ENCODE assay signal across 24 mouse cellular contexts in the genomic region with DNA sequence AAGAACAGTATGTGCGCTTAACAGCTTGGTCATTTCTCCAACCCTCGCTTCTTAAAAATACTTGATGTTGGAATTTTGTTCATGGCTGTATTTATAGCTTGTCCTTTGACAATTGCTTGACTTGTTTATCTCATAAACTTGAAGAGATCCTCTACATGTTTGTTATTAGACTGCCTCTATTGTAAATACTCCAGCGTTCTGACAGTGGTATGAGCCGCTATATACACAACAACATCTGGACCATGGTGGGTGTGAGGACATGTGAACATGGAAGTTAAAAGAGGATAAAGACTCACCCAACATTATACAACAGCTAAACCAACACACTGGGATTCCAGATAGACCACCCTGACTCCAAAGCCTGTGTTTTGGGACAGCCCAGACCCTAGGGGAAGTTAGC. TPM values are rescaled to one million over a fixed set of nuclear protein-coding genes. Genes with fewer than 3 reads are reported as not detected.
DNase-seq lines count a peak whose midpoint lies in the region; ATAC-seq and TF ChIP-seq lines count a peak whose summit lies in the region.
"Had no signal": no experiment of that assay in that cellular context is flagged by ENCODE, and none has a peak within 500 bp of the region (broad histone marks: within the 10 kb centered on the region; RNA-seq: fewer than 3 reads in every experiment).

No protein-coding gene starts in this region.

- H3K9me3 ChIP-seq in lung, embryonic 14.5 days (ENCODE audit: low read depth, low read length), result no peaks in the 10 kb centered on the region
- H3K9me3 ChIP-seq in lung, postnatal 0 days (ENCODE audit: low read length), result no peaks in the 10 kb centered on the region
- no peaks in the 10 kb centered on the region for H3K9me3 ChIP-seq in intestine, embryonic 15.5 days
- no peaks in the 10 kb centered on the region for H3K9me3 ChIP-seq in intestine, postnatal 0 days (ENCODE audit: control insufficient read depth)
- H3K9me3 ChIP-seq: forebrain, embryonic 10.5 days; forebrain, embryonic 13.5 days; G1E; heart, embryonic 10.5 days; heart, embryonic 13.5 days; hindbrain, embryonic 12.5 days had no signal

- no peak for TF ChIP-seq CTCF in lung, embryonic 14.5 days (IDR thresholded peaks at IDR 0.05; ENCODE audit: low read depth)
- TF ChIP-seq CTCF in lung, postnatal 0 days (IDR thresholded peaks at IDR 0.05), result no peak
- TF ChIP-seq CTCF in intestine, postnatal 0 days (IDR thresholded peaks at IDR 0.05; ENCODE audit: low read depth), result no peak
- TF ChIP-seq CTCF in thymus, adult 2 months (IDR thresholded peaks at IDR 0.05; ENCODE audit: borderline replicate concordance, control insufficient read depth, extremely low read depth, insufficient read depth, low read length, poor library complexity), result no peak

- H3K4me1 ChIP-seq in lung, embryonic 14.5 days (ENCODE audit: insufficient read depth), result no peaks in the 10 kb centered on the region
- H3K4me1 ChIP-seq in lung, postnatal 0 days (ENCODE audit: insufficient read depth, low read depth, low read length), result no peaks in the 10 kb centered on the region
- H3K4me1 ChIP-seq in intestine, embryonic 15.5 days (replicated peaks), result no peaks in the 10 kb centered on the region
- no peaks in the 10 kb centered on the region for H3K4me1 ChIP-seq in intestine, postnatal 0 days (replicated peaks; ENCODE audit: control insufficient read depth, insufficient read depth, low read length)
- no peaks in the 10 kb centered on the region for H3K4me1 ChIP-seq in thymus, adult 2 months (replicated peaks; ENCODE audit: control insufficient read depth, insufficient read depth, low read length)
- H3K4me1 ChIP-seq: forebrain, embryonic 10.5 days; forebrain, embryonic 13.5 days; hindbrain, embryonic 12.5 days had no signal

- H3K9ac ChIP-seq in lung, embryonic 14.5 days, result no peak overlapping the region
- H3K9ac ChIP-seq in lung, postnatal 0 days (replicated peaks; ENCODE audit: low read depth), result no peak overlapping the region
- no peak overlapping the region for H3K9ac ChIP-seq in intestine, embryonic 15.5 days
- H3K9ac ChIP-seq in intestine, postnatal 0 days (ENCODE audit: low read depth, low read length), result no peak overlapping the region
- H3K9ac ChIP-seq: forebrain, embryonic 13.5 days; heart, embryonic 13.5 days; hindbrain, embryonic 12.5 days had no signal

- peak; percentile 87 for ATAC-seq in lung, embryonic 14.5 days (ENCODE audit: insufficient read depth)
- peak; percentile 89 for ATAC-seq in lung, postnatal 0 days
- peak; percentile 45; the same call in 1 of the 2 replicates for ATAC-seq in intestine, embryonic 15.5 days
- ATAC-seq in intestine, postnatal 0 days, result no peak
- ATAC-seq: forebrain, embryonic 13.5 days; forebrain, embryonic 16.5 days; Patski had no signal

- H3K27ac ChIP-seq in lung, embryonic 14.5 days (ENCODE audit: low read depth), result peak overlapping the region; percentile 4; the same call in 1 of the 2 replicates
- H3K27ac ChIP-seq in lung, postnatal 0 days (ENCODE audit: low read length), result peak overlapping the region; percentile 61
- H3K27ac ChIP-seq in intestine, embryonic 15.5 days, result no peak overlapping the region
- 0 out of 2 replicates have a peak overlapping the region, but pooled peaks have one; percentile 28 for H3K27ac ChIP-seq in intestine, postnatal 0 days (ENCODE audit: low read depth, low read length)
- H3K27ac ChIP-seq in thymus, adult 2 months (ENCODE audit: control insufficient read depth, insufficient read depth, low read length), result no peak overlapping the region
- H3K27ac ChIP-seq: forebrain, embryonic 10.5 days; forebrain, embryonic 13.5 days; heart, adult 2 months; heart, embryonic 10.5 days; heart, embryonic 13.5 days; hindbrain, embryonic 12.5 days had no signal

- TF ChIP-seq EP300 in lung, postnatal 0 days (IDR thresholded peaks at IDR 0.05), result peak; percentile 69

- no peaks in the 10 kb centered on the region for H3K27me3 ChIP-seq in lung, embryonic 14.5 days (ENCODE audit: insufficient read depth, low read length)
- H3K27me3 ChIP-seq in lung, postnatal 0 days (replicated peaks; ENCODE audit: insufficient read depth, low read length), result no peaks in the 10 kb centered on the region
- H3K27me3 ChIP-seq in intestine, embryonic 15.5 days (replicated peaks), result no peaks in the 10 kb centered on the region
- no peaks in the 10 kb centered on the region for H3K27me3 ChIP-seq in intestine, postnatal 0 days (replicated peaks; ENCODE audit: control insufficient read depth, insufficient read depth, low read length)
- no peaks in the 10 kb centered on the region for H3K27me3 ChIP-seq in thymus, adult 2 months (ENCODE audit: control insufficient read depth, insufficient read depth, low read length)
- H3K27me3 ChIP-seq: forebrain, embryonic 13.5 days; hindbrain, embryonic 12.5 days; Patski had no signal

- H3K4me3 ChIP-seq in lung, embryonic 14.5 days (ENCODE audit: low read depth, low read length), result no peak overlapping the region
- H3K4me3 ChIP-seq in lung, postnatal 0 days (ENCODE audit: low read depth, low read length), result no peak overlapping the region
- no peak overlapping the region for H3K4me3 ChIP-seq in intestine, embryonic 15.5 days (replicated peaks)
- no peak overlapping the region for H3K4me3 ChIP-seq in intestine, postnatal 0 days (ENCODE audit: low read depth, low read length)
- no peak overlapping the region for H3K4me3 ChIP-seq in thymus, adult 2 months (ENCODE audit: control insufficient read depth, insufficient read depth, low read length)
- H3K4me3 ChIP-seq: forebrain, embryonic 10.5 days; forebrain, embryonic 13.5 days; heart, adult 2 months; heart, embryonic 10.5 days; heart, embryonic 13.5 days; hindbrain, embryonic 12.5 days had no signal

- WGBS in lung, embryonic 14.5 days, result 52% methylated on average over 4 of the region's 4 CpGs
- 60% methylated on average over 4 of the region's 4 CpGs for WGBS in lung, postnatal 0 days
- 73% methylated on average over 4 of the region's 4 CpGs for WGBS in intestine, embryonic 15.5 days
- 70% methylated on average over 4 of the region's 4 CpGs for WGBS in intestine, postnatal 0 days
- whole genome bisulfite sequencing in thymus, adult 2 months, result 96% methylated on average over 4 of the region's 4 CpGs

- no peaks in the 10 kb centered on the region for H3K36me3 ChIP-seq in lung, embryonic 14.5 days (ENCODE audit: insufficient read depth)
- no peaks in the 10 kb centered on the region for H3K36me3 ChIP-seq in lung, postnatal 0 days (ENCODE audit: insufficient read depth, low read length)
- no peaks in the 10 kb centered on the region for H3K36me3 ChIP-seq in intestine, embryonic 15.5 days
- H3K36me3 ChIP-seq in intestine, postnatal 0 days (ENCODE audit: control insufficient read depth, insufficient read depth), result no peaks in the 10 kb centered on the region
- H3K36me3 ChIP-seq in thymus, adult 2 months (ENCODE audit: control insufficient read depth, insufficient read depth, low read length), result no peaks in the 10 kb centered on the region
- H3K36me3 ChIP-seq: forebrain, embryonic 10.5 days; G1E; heart, embryonic 10.5 days; heart, embryonic 13.5 days; hindbrain, embryonic 12.5 days had no signal

- DNase-seq in lung, embryonic 14.5 days, result peak; percentile 75
- no peak for DNase-seq in lung, adult 18-20 months
- DNase-seq in lung, postnatal 0 days (ENCODE audit: low spot score), result peak; percentile 83
- no peak for DNase-seq in lung, postnatal 25 days (ENCODE audit: low spot score)
- DNase-seq in thymus, adult 2 months, result no peak
- DNase-seq: adrenal gland, postnatal 10 days; adrenal gland, postnatal 36 days; B cell, adult 2 months; cerebellum, adult 18-20 months; cerebellum, adult 9-10 months; cerebellum, postnatal 14 days; gastrocnemius, postnatal 10 days; gastrocnemius, postnatal 36 days; heart, adult 2 months had no signal

- H3K4me2 ChIP-seq in lung, embryonic 14.5 days, result no peak overlapping the region
- H3K4me2 ChIP-seq in lung, postnatal 0 days (replicated peaks; ENCODE audit: low read depth, low read length), result no peak overlapping the region
- H3K4me2 ChIP-seq in intestine, embryonic 15.5 days (replicated peaks), result no peak overlapping the region
- no peak overlapping the region for H3K4me2 ChIP-seq in intestine, postnatal 0 days (replicated peaks; ENCODE audit: low read depth)
- H3K4me2 ChIP-seq: forebrain, embryonic 13.5 days; heart, embryonic 13.5 days; hindbrain, embryonic 12.5 days had no signal

- TF ChIP-seq POLR2A in thymus, adult 2 months (IDR thresholded peaks at IDR 0.05; ENCODE audit: control insufficient read depth, extremely low read depth, insufficient read depth, low read length, poor library complexity), result no peak

RNA-seq across cellular contexts. Expression of a gene that starts 41.6 kb away (rescaled TPM):
- 6.8 and 6.9 TPM in 2 replicates for polyA plus RNA-seq in lung, embryonic 14.5 days (2014; fragmentation: Nextera tagmentation; extraction: Ambion mirVana)
- polyA plus RNA-seq in lung, postnatal 0 days (2015; fragmentation: Nextera tagmentation; extraction: Ambion mirVana), result 22.4 and 25.7 TPM in 2 replicates
- polyA plus RNA-seq in intestine, embryonic 15.5 days (2015; fragmentation: Nextera tagmentation; extraction: Ambion mirVana), result 0.75 and 1.6 TPM in 2 replicates
- polyA plus RNA-seq in intestine, postnatal 0 days (2015; fragmentation: Nextera tagmentation; extraction: Ambion mirVana), result 0.87 and 1.0 TPM in 2 replicates
- 14.3 and 15.1 TPM in 2 replicates for polyA plus RNA-seq in thymus, adult 2 months (2012; rRNA removed)
- polyA plus RNA-seq: forebrain, embryonic 13.5 days; G1E had no signal

Comparison
In these comparisons a context has a peak if more than half of its experiments do, and no peak if none do; other contexts are left out.
1. DNase-seq: peak in lung, embryonic 14.5 days (single experiment) and lung, postnatal 0 days (single experiment); none in lung, adult 18-20 months (0 of 2), lung, postnatal 25 days (single experiment) and thymus, adult 2 months (single experiment).
2. H3K27ac ChIP-seq: peak in lung, embryonic 14.5 days (single experiment), lung, postnatal 0 days (single experiment) and intestine, postnatal 0 days (single experiment); none in intestine, embryonic 15.5 days (single experiment) and thymus, adult 2 months (single experiment).